Mouse (Mus musculus): ENCODE data around the gene Arid3c. TPM values are rescaled to one million over a fixed set of nuclear protein-coding genes. Genes with fewer than 3 reads are reported as not detected.
"Not testable (repeated sequence)": the region's sequence is repeated elsewhere in the genome, so short reads cannot be mapped to it uniquely, and the experiment has no call there.

The Arid3c gene
- polyA plus RNA-seq, 1 experiment from 2014 or later: not detected

GRCm38 (mm10) chr4:41683303-41683702, 47.6 kb downstream of the Arid3c start:
- H3K27ac ChIP-seq, H3K36me3 ChIP-seq, H3K9me3 ChIP-seq, H3K27me3 ChIP-seq, H3K9ac ChIP-seq: not testable (repeated sequence)
- WGBS: 0% methylated on average over 1 of the region's 27 CpGs
- H3K4me3 ChIP-seq: peak overlapping the region; percentile 24; the same call in 1 of the 2 replicates
- H3K4me1 ChIP-seq: peaks cover 30% of the 10 kb centered on the region
- ATAC-seq (ENCODE audit: borderline replicate concordance, extremely low read depth, low FRiP score, low TSS enrichment): peak; percentile 45; the same call in 1 of the 2 replicates
- peak overlapping the region; percentile 48 for H3K4me2 ChIP-seq

- Histone ChIP-seq H3K4me2 (peak overlapping the region; percentile 48), H3K27ac (peak overlapping the region; percentile 47), H3K9ac (peak overlapping the region; percentile 7; the same call in 1 of the 2 replicates), H3K27me3 (0 out of 2 replicates have a peak, but pooled peaks cover 5% of the 10 kb centered on the region), H3K4me3 (no peak overlapping the region), H3K9me3 (no peaks in the 10 kb centered on the region), H3K36me3 (no peaks in the 10 kb centered on the region), H3K4me1 (peaks cover 34% of the 10 kb centered on the region)
- ATAC-seq (ENCODE audit: borderline replicate concordance, extremely low read depth, low FRiP score, low TSS enrichment): no peak
- 27% methylated on average over 6 of the region's 6 CpGs for WGBS
Observed at GRCm38 (mm10) chr4:41682789-41683188, 48.2 kb downstream of the Arid3c start.

- Histone ChIP-seq H3K9me3 (no peaks in the 10 kb centered on the region), H3K9ac (no peak overlapping the region), H3K27ac (peak overlapping the region; percentile 41), H3K4me1 (peaks cover 41% of the 10 kb centered on the region), H3K4me2 (no peak overlapping the region), H3K36me3 (no peaks in the 10 kb centered on the region), H3K27me3 (0 out of 2 replicates have a peak, but pooled peaks cover 5% of the 10 kb centered on the region), H3K4me3 (no peak overlapping the region)
- 58% methylated on average over 10 of the region's 10 CpGs for WGBS
- ATAC-seq (ENCODE audit: borderline replicate concordance, extremely low read depth, low FRiP score, low TSS enrichment): no peak
Observed at GRCm38 (mm10) chr4:41681947-41682346, 49.0 kb downstream of the Arid3c start.

GRCm38 (mm10) chr4:41681176-41681575, 49.8 kb downstream of the Arid3c start:
- Histone ChIP-seq H3K36me3 (no peaks in the 10 kb centered on the region), H3K4me3 (no peak overlapping the region), H3K4me2 (no peak overlapping the region), H3K27ac (no peak overlapping the region), H3K27me3 (0 out of 2 replicates have a peak, but pooled peaks cover 5% of the 10 kb centered on the region), H3K9me3 (no peaks in the 10 kb centered on the region), H3K9ac (no peak overlapping the region), H3K4me1 (peaks cover 49% of the 10 kb centered on the region)
- WGBS: 60% methylated on average over 4 of the region's 4 CpGs
- no peak for ATAC-seq (ENCODE audit: borderline replicate concordance, extremely low read depth, low FRiP score, low TSS enrichment)

- no peak overlapping the region for H3K9ac ChIP-seq
- WGBS: 50% methylated on average over 1 of the region's 2 CpGs
- 0 out of 2 replicates have a peak, but pooled peaks cover 5% of the 10 kb centered on the region for H3K27me3 ChIP-seq
- H3K9me3 ChIP-seq: no peaks in the 10 kb centered on the region
- peaks cover 53% of the 10 kb centered on the region for H3K4me1 ChIP-seq
- ATAC-seq (ENCODE audit: borderline replicate concordance, extremely low read depth, low FRiP score, low TSS enrichment): 0 out of 2 replicates have a peak, but pooled peaks have one; percentile 32
- no peak overlapping the region for H3K27ac ChIP-seq
- no peak overlapping the region for H3K4me2 ChIP-seq
- H3K36me3 ChIP-seq: no peaks in the 10 kb centered on the region
- no peak overlapping the region for H3K4me3 ChIP-seq
Observed at GRCm38 (mm10) chr4:41679291-41679690, 51.7 kb downstream of the Arid3c start.

GRCm38 (mm10) chr4:41678863-41679262, 52.1 kb downstream of the Arid3c start:
- Histone ChIP-seq H3K27me3 (0 out of 2 replicates have a peak, but pooled peaks cover 5% of the 10 kb centered on the region), H3K4me2 (no peak overlapping the region), H3K4me1 (peaks cover 52% of the 10 kb centered on the region), H3K9me3 (no peaks in the 10 kb centered on the region), H3K4me3 (no peak overlapping the region), H3K9ac (no peak overlapping the region), H3K27ac (no peak overlapping the region), H3K36me3 (no peaks in the 10 kb centered on the region)
- 38% methylated on average over 6 of the region's 6 CpGs for WGBS
- ATAC-seq (ENCODE audit: borderline replicate concordance, extremely low read depth, low FRiP score, low TSS enrichment): no peak

GRCm38 (mm10) chr4:41677006-41677629, 53.8 kb downstream of the Arid3c start:
- no peak overlapping the region for H3K4me3 ChIP-seq
- no peaks in the 10 kb centered on the region for H3K36me3 ChIP-seq
- 40% methylated on average over 13 of the region's 13 CpGs for WGBS
- no peaks in the 10 kb centered on the region for H3K27me3 ChIP-seq
- peak overlapping the region; percentile 33 for H3K4me2 ChIP-seq
- H3K9ac ChIP-seq: no peak overlapping the region
- H3K9me3 ChIP-seq: no peaks in the 10 kb centered on the region
- H3K4me1 ChIP-seq: peaks cover 56% of the 10 kb centered on the region
- peak; percentile 81 for ATAC-seq (ENCODE audit: borderline replicate concordance, extremely low read depth, low FRiP score, low TSS enrichment)
- H3K27ac ChIP-seq: peak overlapping the region; percentile 51

GRCm38 (mm10) chr4:41676248-41677005, 54.5 kb downstream of the Arid3c start:
- Histone ChIP-seq H3K4me2 (peak overlapping the region; percentile 33), H3K27me3 (no peaks in the 10 kb centered on the region), H3K27ac (peak overlapping the region; percentile 51), H3K9ac (0 out of 2 replicates have a peak overlapping the region, but pooled peaks have one; percentile 5), H3K36me3 (no peaks in the 10 kb centered on the region), H3K9me3 (no peaks in the 10 kb centered on the region), H3K4me1 (peaks cover 60% of the 10 kb centered on the region), H3K4me3 (no peak overlapping the region)
- 44% methylated on average over 17 of the region's 17 CpGs for WGBS
- no peak for ATAC-seq (ENCODE audit: borderline replicate concordance, extremely low read depth, low FRiP score, low TSS enrichment)

Other genes starting within 250 kb of the Arid3c start
- gene AI464131, start 228.1 kb downstream of the Arid3c start, polyA plus RNA-seq (2015; fragmentation: Nextera tagmentation; extraction: Ambion mirVana): 3.5 and 4.2 TPM in 2 replicates
- 6.4 and 7.3 TPM in 2 replicates for gene 1110017D15Rik, start 213.8 kb downstream of the Arid3c start, polyA plus RNA-seq (2015; fragmentation: Nextera tagmentation; extraction: Ambion mirVana)
- gene Fam219a, start 161.6 kb downstream of the Arid3c start, polyA plus RNA-seq (2015; fragmentation: Nextera tagmentation; extraction: Ambion mirVana): 2.0 and 2.2 TPM in 2 replicates
- gene Dnaic1, start 161.4 kb downstream of the Arid3c start, polyA plus RNA-seq (2015; fragmentation: Nextera tagmentation; extraction: Ambion mirVana): 2.9 and 3.3 TPM in 2 replicates
- 8.1 and 9.7 TPM in 2 replicates for gene Enho, start 90.8 kb downstream of the Arid3c start, polyA plus RNA-seq (2015; fragmentation: Nextera tagmentation; extraction: Ambion mirVana)
- 7.8 TPM in 2 replicates for gene Cntfr, start 34.1 kb downstream of the Arid3c start, polyA plus RNA-seq (2015; fragmentation: Nextera tagmentation; extraction: Ambion mirVana)
- gene Il11ra1, start 31.2 kb downstream of the Arid3c start, polyA plus RNA-seq (2015; fragmentation: Nextera tagmentation; extraction: Ambion mirVana): 131 and 136 TPM in 2 replicates
- 80.4 and 89.8 TPM in 2 replicates for gene Rpp25l, start 17.6 kb downstream of the Arid3c start, polyA plus RNA-seq (2015; fragmentation: Nextera tagmentation; extraction: Ambion mirVana)
- 133 and 136 TPM in 2 replicates for gene Dctn3, start 8.0 kb downstream of the Arid3c start, polyA plus RNA-seq (2015; fragmentation: Nextera tagmentation; extraction: Ambion mirVana)
- 29.2 and 30.8 TPM in 2 replicates for gene Galt, start 24.1 kb upstream of the Arid3c start, polyA plus RNA-seq (2015; fragmentation: Nextera tagmentation; extraction: Ambion mirVana)
- gene Sigmar1, start 25.0 kb upstream of the Arid3c start, polyA plus RNA-seq (2015; fragmentation: Nextera tagmentation; extraction: Ambion mirVana): 75.5 and 80.2 TPM in 2 replicates
- 28.8 and 30.5 TPM in 2 replicates for gene Ccl27a, start 43.1 kb upstream of the Arid3c start, polyA plus RNA-seq (2015; fragmentation: Nextera tagmentation; extraction: Ambion mirVana)
- 26.8 and 44.4 TPM in 2 replicates for gene Gm21541, start 172.5 kb upstream of the Arid3c start, polyA plus RNA-seq (2015; fragmentation: Nextera tagmentation; extraction: Ambion mirVana)
- gene Gm20878, start 210.4 kb upstream of the Arid3c start, polyA plus RNA-seq (2015; fragmentation: Nextera tagmentation; extraction: Ambion mirVana): 1.7 TPM in 2 replicates
- 0.06 and 0.11 TPM in 2 replicates for gene Fam205a4, start 234.9 kb upstream of the Arid3c start, polyA plus RNA-seq (2015; fragmentation: Nextera tagmentation; extraction: Ambion mirVana)